Mouse (Mus musculus): ENCODE results near the gene Mageb16. TPM values are rescaled to one million over a fixed set of nuclear protein-coding genes. Genes with fewer than 3 reads are reported as not detected.

Mageb16 gene
- polyA plus RNA-seq (2014; fragmentation: Nextera tagmentation; extraction: Ambion mirVana): 0.12 TPM in 1 of 2 replicates, not detected in the other

- 60% methylated on average over 8 of the region's 8 CpGs for WGBS
These were observed at the start of gene Mageb16 for GRCm38 (mm10) chrX:79671411-79671810. Mageb16 (minus strand) TSS chrX:79671435.

GRCm38 (mm10) chrX:79651091-79651490 lies 20.1 kb downstream of the Mageb16 start:
- H3K4me1 ChIP-seq (ENCODE audit: control insufficient read depth, insufficient read depth, low read length): no peaks in the 10 kb centered on the region
- 56% methylated on average over 2 of the region's 2 CpGs for WGBS
- no peak for ATAC-seq (ENCODE audit: low FRiP score, low TSS enrichment)

More at GRCm38 (mm10) chrX:79671411-79671810, at the start of gene Mageb16:
- no peaks in the 10 kb centered on the region for H3K36me3 ChIP-seq (ENCODE audit: control insufficient read depth, insufficient read depth, low read length)
- H3K9me3 ChIP-seq (ENCODE audit: control insufficient read depth, low read length): no peaks in the 10 kb centered on the region
- no peak within 1 kb of the TSS for H3K9ac ChIP-seq (ENCODE audit: low read depth, low read length)
- no peak within 1 kb of the TSS for H3K27ac ChIP-seq (ENCODE audit: low read depth, low read length)
- H3K27me3 ChIP-seq (ENCODE audit: control insufficient read depth, insufficient read depth, low read length): no peaks in the 10 kb centered on the region
- no peak within 1 kb of the TSS for H3K4me2 ChIP-seq (replicated peaks; ENCODE audit: low read depth, low read length)
- H3K4me3 ChIP-seq (ENCODE audit: low read length): no peak within 1 kb of the TSS
- no peak for ATAC-seq (ENCODE audit: low FRiP score, low TSS enrichment)
- no peaks in the 10 kb centered on the region for H3K4me1 ChIP-seq (ENCODE audit: control insufficient read depth, insufficient read depth, low read length)

GRCm38 (mm10) chrX:79635396-79635795 lies 35.8 kb downstream of the Mageb16 start:
- H3K4me2 ChIP-seq (replicated peaks; ENCODE audit: low read depth, low read length): no peak overlapping the region
- H3K9me3 ChIP-seq (ENCODE audit: control insufficient read depth, low read length): no peaks in the 10 kb centered on the region
- no peaks in the 10 kb centered on the region for H3K4me1 ChIP-seq (ENCODE audit: control insufficient read depth, insufficient read depth, low read length)
- H3K4me3 ChIP-seq (ENCODE audit: low read length): no peak overlapping the region
- H3K9ac ChIP-seq (ENCODE audit: low read depth, low read length): no peak overlapping the region
- WGBS: 88% methylated on average over 15 of the region's 15 CpGs
- no peak overlapping the region for H3K27ac ChIP-seq (ENCODE audit: low read depth, low read length)
- no peaks in the 10 kb centered on the region for H3K36me3 ChIP-seq (ENCODE audit: control insufficient read depth, insufficient read depth, low read length)
- ATAC-seq (ENCODE audit: low FRiP score, low TSS enrichment): no peak
- H3K27me3 ChIP-seq (ENCODE audit: control insufficient read depth, insufficient read depth, low read length): no peaks in the 10 kb centered on the region

More at GRCm38 (mm10) chrX:79651091-79651490, 20.1 kb downstream of the Mageb16 start:
- no peak overlapping the region for H3K9ac ChIP-seq (ENCODE audit: low read depth, low read length)
- no peaks in the 10 kb centered on the region for H3K9me3 ChIP-seq (ENCODE audit: control insufficient read depth, low read length)
- no peaks in the 10 kb centered on the region for H3K36me3 ChIP-seq (ENCODE audit: control insufficient read depth, insufficient read depth, low read length)
- no peaks in the 10 kb centered on the region for H3K27me3 ChIP-seq (ENCODE audit: control insufficient read depth, insufficient read depth, low read length)
- H3K27ac ChIP-seq (ENCODE audit: low read depth, low read length): no peak overlapping the region
- no peak overlapping the region for H3K4me2 ChIP-seq (replicated peaks; ENCODE audit: low read depth, low read length)
- H3K4me3 ChIP-seq (ENCODE audit: low read length): no peak overlapping the region

- Histone ChIP-seq H3K4me2 (replicated peaks; ENCODE audit: low read depth, low read length) (no peak overlapping the region), H3K4me1 (ENCODE audit: control insufficient read depth, insufficient read depth, low read length) (no peaks in the 10 kb centered on the region), H3K27me3 (ENCODE audit: control insufficient read depth, insufficient read depth, low read length) (no peaks in the 10 kb centered on the region), H3K27ac (ENCODE audit: low read depth, low read length) (no peak overlapping the region), H3K4me3 (ENCODE audit: low read length) (no peak overlapping the region), H3K9ac (ENCODE audit: low read depth, low read length) (no peak overlapping the region), H3K36me3 (ENCODE audit: control insufficient read depth, insufficient read depth, low read length) (no peaks in the 10 kb centered on the region), H3K9me3 (ENCODE audit: control insufficient read depth, low read length) (no peaks in the 10 kb centered on the region)
- no peak for ATAC-seq (ENCODE audit: low FRiP score, low TSS enrichment)
- WGBS: 79% methylated on average over 2 of the region's 2 CpGs
These were observed 64.8 kb downstream of the Mageb16 start for GRCm38 (mm10) chrX:79606462-79606861.

Other genes with a start within 250 kb of the Mageb16 start
- 0.23 and 0.42 TPM in 2 replicates for gene Gm7173, start 154.2 kb downstream of the Mageb16 start, polyA plus RNA-seq (2014; fragmentation: Nextera tagmentation; extraction: Ambion mirVana)

Measured in kidney, embryonic 14.5 days (tissue).